Mouse (Mus musculus) lung, adult 2 months (tissue): ENCODE data around the gene Gimap8.

Experiments
- CTCF ChIP-seq: fragments of 200-500 bp; IDR thresholded peaks from 2 replicates; pipeline ENCODE4 v1.5.1; 2011; ENCODE audit warnings: mild to moderate bottlenecking, low read length, control low read depth; ENCODE audit not compliant: insufficient read depth
- POLR2A ChIP-seq: fragments of 200-500 bp; IDR thresholded peaks from 2 replicates; pipeline ENCODE4 v1.6.1; 2011; ENCODE audit warnings: low read depth, mild to moderate bottlenecking, control low read depth, low read length, borderline replicate concordance; ENCODE audit errors: extremely low read depth

GRCm38 (mm10) chr6:48698888-48699287, 51.9 kb downstream of the Gimap8 start:
- TF ChIP-seq POLR2A (no peak), CTCF (no peak)
